Mouse (Mus musculus) Muller cell, postnatal 12 days (primary cell): ENCODE data around the gene Lrrc74a.
A peak's percentile ranks its signal among the peaks of the same experiment; 100 is the strongest.

ENCODE experiments used
- DNase-seq: peaks from one replicate; pipeline ENCODE4 v3.0.0-alpha.2; 2015; ENCODE audit errors: inconsistent ontology term

Lrrc74a gene

DNA sequence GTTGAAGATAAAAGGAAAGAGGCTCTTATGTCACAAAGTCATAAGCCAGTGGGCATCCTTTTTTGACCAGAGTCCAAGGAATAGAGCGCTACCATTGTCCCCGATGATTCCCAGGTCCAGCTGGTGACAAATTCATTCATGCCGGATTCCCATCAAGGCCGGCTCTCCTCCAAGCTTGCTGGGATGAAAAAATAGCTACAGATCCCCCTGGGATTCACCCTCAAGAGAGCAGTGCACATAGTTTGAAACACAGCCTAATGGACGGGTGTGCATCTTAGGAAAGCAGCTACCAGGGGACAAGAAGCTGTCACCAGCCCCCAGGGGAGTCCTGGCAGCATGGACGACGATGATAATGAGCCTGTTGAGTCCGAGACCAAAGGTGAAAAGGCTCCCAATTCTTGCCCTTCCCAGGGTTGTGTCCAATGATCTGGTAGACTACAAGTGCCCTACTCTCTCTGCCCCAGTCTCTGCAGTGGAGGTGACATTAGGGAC lies at the start of gene Lrrc74a:
Gene Lrrc74a, plus strand, starts transcription at position 51 of the 492 bp plus-strand sequence.
- DNase-seq: no peak

DNA sequence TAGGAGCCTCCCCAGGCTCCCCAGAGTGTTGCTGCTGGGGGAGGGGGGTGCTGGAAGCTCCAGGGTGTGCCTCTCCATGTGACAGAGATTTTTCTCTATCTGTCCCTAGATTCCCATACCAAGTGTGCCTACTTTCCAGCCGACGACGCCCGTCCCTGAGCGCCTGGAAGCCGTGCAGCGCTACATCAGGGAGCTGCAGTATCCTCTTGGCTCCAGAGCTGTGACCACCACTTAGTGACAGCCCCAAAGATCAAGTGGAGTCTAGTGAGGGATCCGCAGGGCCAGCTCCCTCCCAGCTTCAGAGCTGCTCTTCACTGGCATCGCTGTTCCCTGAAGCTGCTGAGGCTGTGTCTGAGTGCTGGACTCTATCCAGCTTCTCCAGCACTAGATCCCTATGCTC lies 48.9 kb upstream of the Lrrc74a start:
- peak; percentile 17 for DNase-seq

DNA sequence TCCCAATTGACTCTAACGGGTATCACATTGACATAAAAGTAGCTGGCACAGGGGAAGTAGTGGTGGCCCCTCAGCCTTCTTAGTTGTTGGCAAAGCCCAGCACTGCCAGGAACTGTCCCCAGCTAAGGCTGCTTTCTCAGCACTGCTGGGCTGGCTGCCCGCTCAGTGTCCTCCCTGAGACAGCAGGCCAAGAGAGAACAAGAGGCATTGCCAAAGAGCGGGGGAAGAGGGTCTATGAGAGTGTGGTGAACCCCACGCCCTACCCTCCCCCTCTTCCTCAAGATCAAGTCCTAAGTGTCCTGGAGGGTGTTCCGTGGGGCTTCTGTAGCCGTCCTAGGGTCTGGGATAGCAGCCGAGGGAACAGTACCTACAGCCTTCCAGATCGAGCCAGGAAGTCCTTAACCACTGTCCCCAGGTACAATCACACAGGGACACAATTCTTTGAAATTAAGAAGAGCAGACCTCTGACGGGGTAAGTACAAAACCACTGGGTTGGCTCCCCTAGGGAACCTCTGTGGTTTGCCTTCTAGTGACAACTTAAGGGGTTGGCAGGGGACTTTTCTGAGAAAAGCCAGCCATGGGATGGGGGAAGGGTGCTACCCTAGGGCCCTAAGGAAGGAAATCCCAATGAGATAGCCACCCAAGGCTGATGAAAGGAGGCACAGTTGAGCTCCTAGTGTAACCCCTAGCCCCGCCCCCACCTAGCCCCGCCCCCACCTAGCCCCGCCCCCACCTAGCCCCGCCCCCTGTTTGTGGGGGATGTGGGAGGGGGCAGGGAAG lies 47.4 kb upstream of the Lrrc74a start:
- peak; percentile 17 for DNase-seq

DNA sequence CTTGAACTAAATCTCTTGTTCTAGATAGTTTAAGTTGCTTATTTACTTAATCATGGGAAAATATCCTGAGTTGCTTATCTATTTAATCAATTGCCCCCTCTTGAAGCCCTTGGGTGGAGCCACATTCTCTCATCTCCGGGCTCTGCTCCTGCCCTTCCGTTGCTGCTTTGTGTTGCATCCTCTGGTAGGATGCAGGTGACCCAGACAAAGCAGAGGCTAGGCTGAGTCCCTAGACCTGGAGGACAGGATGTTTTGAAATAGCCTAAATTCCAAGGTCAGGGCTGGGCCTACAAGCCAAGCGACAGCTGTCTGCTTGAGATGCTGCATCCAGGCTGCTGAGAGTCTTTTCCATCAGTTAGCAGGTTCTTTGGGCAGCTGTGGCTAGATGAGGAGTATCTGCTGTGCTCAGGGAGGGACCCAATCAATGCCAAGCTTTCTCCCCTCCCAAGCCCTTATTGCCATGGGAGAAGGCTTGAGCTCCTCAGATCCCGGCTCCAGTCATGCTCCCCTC lies 46.7 kb upstream of the Lrrc74a start:
- no peak for DNase-seq

DNA sequence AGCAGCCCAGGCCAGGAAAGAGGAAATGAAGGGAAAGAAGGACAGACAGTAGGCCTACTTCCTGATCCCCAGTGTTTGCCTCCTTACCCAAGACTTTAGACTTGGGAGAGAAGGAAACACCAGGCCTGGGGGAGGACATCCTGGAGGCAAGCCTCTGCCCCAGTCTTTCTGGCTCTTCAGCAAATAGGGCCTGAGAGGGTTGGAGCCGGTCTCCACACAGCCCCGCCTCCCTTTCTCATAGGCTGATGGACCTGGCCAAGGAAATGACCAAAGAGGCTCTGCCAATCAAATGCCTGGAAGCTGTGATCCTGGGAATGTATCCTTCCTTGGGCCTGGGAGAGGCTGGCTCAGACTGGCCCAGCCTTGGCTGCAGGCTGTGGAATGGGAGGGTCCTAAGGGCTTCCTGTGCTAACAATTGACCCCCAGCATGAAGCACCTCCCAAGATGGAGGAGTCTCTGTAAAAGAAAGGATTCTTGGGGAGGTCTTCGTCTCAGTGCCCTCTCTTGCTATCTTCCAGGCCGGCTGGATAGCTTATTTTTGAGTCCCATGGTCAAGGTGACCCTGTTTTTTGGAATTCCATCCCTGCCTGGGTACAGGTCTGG lies 46.1 kb upstream of the Lrrc74a start:
- no peak for DNase-seq

DNA sequence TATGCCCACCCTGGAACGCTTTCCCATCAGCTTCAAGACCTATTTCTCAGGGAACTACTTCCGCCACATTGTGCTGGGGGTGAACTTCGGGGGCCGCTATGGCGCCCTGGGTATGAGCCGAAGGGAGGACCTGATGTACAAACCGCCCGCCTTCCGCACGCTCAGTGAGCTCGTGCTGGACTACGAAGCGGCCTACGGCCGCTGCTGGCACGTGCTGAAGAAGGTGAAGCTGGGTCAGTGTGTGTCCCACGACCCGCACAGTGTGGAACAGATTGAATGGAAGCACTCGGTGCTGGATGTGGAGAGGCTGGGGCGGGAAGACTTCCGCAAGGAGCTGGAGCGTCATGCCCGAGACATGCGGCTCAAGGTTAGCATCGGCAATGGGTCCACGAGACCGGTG lies 45.3 kb upstream of the Lrrc74a start:
- no peak for DNase-seq

DNA sequence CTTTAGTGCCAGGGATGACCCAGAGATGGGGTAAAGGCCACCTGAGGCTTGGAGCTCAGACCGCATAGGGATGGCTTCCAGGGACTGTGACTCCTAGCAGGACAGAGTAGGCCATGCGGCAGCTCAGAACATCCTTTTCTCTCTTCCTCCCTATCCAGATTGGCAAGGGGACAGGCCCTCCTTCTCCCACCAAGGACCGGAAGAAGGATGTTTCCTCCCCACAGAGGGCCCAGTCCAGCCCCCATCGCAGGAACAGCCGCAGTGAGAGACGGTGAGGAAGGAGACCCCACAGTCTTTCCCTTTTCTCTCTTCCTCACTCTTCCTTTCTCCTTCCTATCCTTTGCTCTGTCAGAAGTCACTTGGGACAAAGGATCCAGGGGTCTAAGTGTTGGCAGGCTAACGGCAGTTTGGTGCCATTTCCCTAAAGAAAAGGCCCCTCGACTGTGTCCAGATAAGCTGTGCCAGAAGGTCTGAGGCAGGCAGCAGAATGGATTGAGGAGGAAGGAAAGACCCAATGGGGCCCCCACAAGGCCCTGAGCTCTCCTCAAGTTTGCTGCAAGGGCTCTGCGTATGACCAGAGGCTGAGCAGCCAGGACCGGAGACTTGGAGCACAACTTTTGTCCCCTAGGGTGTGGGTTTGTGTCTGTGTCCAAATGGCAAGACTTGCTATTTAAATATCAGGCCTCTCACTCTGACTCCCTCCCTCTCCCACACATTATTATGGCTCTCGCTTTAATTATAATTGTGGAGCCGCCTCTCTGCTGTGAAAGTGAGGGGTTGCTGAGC lies 43.3 kb upstream of the Lrrc74a start:
- no peak for DNase-seq

DNA sequence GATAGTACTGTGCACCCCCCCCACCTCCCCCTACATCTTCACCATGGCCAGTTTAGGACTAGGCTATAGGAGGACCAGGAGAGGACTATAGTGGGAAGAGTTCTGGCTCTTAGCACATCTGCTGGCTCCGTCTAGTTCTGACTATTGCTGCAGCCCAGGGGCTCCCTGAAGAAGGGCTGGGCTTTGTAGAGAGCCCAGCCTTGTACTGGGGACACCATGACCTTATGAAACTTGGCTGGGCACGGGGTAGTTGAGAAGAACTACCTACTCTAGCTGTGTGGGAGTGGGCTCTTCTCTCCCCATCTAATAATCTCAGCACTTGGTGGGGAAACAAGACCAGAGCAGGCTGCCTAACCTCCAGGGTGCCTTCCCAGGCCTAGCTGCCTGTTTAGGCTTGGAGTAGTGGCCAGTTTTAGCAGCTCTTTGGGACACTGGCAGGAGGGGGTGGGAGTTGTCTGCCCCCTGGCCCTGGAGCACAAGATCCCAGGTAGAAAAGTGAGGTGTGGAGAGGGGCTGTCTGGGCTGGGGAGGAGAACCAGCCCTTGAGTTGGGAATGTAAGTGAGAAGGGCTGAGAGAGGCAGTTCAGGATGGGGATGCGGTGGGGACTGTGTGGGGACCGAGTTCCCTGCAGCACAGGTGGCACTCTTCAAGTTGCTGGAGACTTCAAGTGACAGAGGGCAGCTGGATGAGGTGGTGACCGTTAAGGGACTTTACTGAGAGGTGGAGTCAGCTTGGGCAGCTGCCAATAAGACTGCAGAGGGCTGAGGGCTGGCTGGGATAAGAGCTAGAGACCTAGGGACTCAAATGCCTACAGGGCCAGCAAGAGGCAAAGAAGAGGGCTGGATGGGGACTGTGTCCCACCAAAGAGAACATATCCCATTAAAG lies 41.5 kb upstream of the Lrrc74a start:
- no peak for DNase-seq

DNA sequence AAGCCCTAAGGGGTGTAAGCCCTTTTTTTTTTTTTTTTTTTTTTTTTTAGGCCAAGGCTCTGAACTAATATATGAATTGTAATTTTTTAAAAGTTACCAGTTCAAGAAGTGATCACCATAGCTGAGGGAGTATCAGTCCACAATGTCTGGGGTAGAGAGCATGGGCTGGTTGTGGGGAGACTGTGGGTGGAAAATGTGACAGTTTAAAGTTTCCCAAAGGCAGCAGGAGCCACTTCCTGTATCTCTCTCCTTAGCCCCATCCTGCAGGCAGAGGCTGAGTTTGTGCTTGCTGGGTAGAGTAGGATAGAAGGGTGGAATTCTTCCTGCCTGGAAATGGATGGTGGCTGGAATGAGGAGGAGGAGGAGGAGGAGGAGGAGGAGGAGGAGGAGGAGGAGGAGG lies 40.8 kb upstream of the Lrrc74a start:
- DNase-seq: no peak

DNA sequence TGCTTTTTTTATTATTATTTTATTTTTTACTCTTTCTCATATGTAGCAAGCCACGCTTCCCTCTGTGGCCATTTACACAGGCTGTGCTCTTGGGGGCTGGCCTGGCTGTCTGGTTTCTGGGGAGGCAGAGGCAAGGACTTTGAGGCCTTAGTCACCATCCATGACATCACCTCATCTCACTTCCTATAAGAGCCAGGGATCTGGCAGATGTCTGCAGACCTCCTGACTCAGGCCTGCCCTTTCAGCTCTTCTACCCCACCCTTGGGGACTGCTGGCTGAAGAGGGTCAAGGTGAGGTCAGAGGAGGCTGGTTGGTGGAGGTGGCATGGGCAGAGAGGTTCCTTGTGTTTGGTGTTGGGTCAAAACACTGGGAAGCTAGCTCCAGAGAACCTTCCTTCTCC lies 39.7 kb upstream of the Lrrc74a start:
- peak; percentile 20 for DNase-seq

DNA sequence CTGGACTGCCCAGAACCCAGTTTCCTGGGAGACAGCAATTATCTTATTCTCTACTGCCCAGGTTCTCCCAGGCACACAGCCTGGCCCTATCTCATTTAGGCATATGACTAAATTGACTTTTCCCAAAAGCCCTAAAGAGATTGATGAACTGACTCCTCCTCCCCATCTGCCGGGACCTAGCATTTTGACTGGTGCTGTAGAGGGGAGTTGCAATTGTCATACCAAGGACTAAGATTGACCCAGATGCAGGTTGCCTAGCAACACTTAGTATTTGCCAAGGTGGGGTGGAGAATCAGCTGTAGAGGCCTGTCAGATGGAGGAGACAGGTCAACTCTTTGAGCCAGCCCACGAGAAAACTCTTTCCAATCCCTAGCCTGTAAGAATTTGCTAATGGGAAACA lies 36.2 kb upstream of the Lrrc74a start:
- DNase-seq: no peak

DNA sequence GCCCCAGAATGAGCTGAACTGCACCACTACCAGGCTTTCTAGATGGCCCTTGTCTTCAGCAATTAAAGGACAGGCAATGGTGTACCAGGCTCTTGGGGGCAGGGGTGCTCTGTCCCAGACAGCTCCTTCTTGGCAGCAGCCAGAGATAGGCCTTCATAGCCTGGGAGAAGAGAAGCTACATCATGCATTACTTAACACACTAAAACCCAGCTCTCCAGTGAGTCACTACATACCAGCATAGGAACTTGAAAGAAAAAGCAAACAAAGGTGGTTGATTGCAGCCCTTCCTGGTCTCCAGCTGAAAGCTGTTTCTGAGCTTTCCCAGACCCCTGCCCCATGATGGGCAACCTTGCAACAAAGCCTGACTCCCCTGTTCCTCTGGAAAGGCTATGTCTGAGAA lies 35.6 kb upstream of the Lrrc74a start:
- DNase-seq: peak; percentile 32

DNA sequence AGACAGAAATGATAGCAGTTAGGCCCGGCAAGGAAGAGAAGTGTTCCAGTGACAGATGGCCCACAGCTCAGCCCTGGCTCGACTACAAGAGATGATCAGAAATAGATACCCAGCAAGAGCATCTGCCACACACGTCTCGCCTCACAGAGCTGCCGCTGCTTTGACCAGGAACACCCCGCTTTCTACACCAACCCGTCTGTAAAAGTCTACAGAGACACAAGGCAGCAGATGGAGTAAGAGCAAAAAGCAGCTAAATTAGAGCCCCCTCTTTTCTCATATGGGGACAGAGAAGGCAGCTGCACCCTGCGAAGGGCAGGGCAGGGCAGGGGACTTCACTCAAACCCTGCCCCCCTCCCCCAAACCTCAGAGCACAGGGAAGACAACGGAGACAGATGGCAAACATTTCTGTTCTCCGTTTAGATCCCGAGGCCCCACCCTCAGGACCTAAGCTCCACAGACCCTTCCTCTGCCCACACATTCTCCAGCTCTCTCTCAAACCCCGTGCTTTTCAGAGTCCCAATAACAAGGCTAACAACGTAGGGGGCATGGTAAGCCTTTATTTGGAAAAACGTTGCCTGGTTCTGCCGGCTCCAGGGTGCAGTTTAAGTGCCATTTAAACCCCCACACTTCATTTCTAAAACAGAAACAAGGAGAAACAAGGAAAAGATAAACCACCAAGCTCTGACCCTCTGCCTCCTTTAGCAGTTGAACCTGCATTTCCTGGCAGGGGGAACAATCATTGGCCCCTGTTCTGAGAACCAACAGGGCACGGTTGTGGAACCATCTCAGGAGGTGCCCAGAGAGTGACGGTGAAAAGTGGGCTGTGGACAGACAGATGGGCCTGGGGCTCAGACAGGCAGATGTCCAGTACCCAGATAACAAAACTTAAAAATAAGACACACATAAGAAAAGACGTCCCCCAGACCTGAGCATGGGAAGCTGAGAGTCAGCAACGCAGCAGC lies 33.9 kb upstream of the Lrrc74a start:
- no peak for DNase-seq

DNA sequence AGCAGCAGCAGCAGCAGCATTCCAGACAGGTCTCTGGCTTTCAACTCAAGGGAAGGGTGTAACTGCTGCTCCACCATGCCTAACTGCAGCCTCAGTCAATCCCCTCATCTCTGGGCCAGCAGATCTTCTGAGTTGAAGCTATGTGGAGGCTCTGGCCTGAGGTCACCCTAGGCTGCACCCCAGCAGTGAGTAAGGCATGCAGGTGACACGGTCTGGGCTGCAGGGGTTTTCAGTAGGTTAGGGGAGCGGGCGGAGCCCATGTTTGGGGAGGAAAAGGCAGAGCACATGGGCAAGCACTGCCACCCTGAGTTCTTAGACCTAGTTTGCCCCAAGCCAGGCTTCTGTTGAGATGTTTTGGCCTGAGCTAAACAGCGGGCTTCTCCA lies 33.2 kb upstream of the Lrrc74a start:
- no peak for DNase-seq

DNA sequence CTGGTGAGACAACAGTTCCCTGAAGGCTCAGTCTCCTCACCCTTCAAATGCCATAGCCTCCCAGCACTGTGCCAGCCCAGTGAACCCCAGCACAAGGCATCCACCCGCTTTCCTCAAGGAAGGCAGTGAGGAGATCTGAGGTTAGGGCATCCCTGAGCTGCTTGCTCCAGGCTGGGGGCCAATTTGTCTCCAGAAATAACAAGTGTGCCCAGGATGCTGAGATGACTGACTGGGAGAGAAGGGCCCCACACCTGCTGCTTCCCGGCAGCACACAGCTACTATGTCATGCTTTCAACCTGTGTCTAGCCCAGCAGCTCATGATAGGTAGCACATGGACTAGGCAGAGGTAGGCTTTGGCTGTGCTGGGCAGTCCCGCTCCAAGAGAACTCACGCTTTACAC lies 32.7 kb upstream of the Lrrc74a start:
- no peak for DNase-seq

DNA sequence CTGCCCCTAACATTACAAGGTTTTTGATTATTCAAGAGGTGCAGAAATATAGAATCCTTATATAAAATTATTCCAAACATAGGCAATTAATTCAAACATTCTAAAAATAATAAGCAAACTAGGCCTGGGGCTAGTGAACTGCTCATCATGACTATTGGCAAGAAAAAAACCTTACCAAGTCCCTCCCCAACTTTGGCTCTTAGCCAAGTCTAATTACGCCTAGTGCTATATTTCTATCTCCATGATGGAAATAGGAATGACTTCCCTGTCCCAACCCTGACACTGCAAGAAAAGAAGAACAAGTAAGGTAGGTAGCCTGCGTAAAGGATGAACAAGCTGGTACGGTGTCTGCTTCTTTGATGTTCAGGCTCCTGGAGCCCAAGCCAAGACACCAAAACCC lies 31.5 kb upstream of the Lrrc74a start:
- DNase-seq: no peak

DNA sequence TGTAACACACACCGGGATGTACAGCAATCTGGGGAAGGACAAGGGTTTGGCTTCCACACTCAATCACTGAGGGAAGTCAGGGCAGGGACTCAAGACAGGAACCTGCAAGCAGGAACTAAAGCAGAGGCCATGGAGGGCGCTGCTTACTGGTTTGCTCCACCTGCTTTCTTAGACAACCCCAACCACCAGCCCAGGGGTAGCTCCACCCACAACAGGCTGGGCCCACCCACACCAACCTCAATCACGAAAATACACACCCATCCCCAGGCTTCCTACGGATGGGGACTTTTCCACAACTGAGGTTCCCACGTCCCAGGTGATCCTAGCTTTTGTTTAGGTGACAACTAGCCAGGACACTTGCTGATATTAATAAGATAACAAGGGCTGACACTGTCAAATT lies 28.3 kb upstream of the Lrrc74a start:
- DNase-seq: no peak

DNA sequence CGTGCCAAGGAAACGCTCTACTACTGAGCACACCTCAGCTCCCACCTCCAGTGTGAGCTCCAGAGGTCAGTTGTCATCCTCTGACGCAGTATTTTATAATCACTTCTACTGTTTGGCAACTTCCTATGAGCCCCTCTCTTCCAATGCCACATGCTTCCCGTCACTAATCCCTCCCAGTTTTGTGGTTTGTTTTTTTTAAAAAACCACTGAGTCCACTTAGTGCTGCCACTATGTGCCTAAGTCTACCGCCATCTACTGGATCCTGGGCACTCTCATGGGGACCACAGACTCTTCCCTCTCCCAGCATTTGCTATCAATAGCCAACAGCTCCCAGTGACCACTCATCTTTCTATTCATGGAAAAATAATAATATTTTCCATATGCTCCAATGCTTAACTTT lies 20.1 kb upstream of the Lrrc74a start:
- no peak for DNase-seq

DNA sequence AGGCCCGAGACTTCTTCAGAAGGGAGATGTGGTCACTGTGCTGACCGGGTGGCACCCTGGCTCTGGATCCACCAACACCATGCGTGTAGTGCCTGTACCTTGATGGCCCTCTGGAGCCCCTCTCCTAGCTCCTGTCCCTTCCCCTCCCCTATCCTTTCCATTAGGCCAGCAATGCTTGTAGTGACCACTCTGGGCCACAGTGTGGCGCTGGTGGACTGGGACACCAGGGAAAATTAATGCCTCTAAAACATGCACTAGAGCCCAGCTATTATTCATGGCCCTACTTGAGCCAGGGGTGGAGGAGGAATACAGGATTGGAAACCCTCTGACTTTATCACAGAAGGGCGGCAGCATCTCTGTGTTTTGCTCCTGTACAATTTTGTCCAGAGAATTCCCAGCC lies 18.8 kb upstream of the Lrrc74a start:
- peak; percentile 60 for DNase-seq

DNA sequence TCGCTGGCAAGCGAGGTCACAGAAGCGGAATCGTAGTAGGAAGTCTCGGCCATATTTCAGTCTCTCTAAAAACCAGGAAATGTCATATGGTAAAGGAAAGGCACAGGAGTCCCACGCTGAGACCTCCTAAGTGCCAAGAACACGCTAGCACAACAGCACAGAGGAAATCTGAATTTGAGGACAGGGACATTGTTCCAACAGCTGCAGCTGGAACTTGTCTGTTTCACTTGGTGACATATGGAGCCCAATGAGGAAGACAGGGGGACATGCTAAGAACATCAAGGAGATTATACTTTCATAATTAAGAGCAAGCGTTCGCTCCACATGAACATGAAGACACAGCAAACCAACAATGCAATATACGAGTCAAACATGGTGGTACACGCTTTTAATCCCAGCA lies 17.2 kb upstream of the Lrrc74a start:
- DNase-seq: no peak
